Mouse (Mus musculus): ENCODE measurements around the gene Hrasls5. TPM values are rescaled to one million over a fixed set of nuclear protein-coding genes. Genes with fewer than 3 reads are reported as not detected.

The Hrasls5 gene
- polyA plus RNA-seq (2015; fragmentation: Nextera tagmentation; extraction: Ambion mirVana), result not detected in 2 replicates

DNA sequence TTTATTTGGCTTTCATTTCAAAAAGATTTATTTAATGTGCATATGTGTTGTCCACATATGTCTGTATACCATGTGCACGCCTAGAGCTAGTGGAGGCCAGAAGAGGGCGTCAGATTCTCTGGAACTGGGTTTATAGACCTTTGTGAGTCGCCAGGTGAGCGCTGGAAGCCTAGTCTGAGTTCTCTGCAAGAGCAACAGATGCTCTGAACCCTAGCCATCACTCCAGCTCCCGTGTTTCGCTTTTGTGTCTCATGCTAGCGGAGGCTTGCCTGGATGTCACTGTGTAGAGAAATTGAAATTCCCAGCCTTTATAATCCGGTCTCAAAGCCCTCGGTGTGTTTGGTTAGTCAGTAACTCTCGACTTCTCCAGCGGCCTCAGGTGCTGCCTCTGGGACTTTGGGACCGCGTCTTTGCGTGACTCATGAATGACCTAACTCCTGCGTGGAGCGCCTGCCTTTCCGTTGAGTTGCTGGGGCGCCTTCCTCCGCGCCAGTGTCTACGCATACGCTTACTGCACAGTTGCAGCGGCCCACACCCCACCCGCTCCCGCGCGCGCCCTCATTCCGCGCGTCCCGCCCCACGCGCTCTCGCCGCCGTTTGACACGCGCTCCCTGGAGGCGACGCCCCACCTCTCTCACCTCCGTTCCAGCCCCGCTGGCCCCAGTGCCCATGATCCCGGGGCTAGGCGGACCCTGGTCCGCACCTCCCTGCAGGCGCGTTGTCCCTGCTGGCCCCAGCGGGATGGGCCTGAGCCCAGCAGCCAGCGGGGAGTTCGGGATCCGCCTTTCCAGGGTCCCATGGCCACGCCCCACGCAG lies at the start of gene Hrasls5:
Hrasls5 (plus strand) TSS at position 600 of the 816 bp plus-strand sequence.
- Histone ChIP-seq H3K4me1 (replicated peaks) (peaks cover 9% of the 10 kb centered on the region), H3K4me2 (peak within 1 kb of the TSS; percentile 62), H3K9me3 (replicated peaks) (no peaks in the 10 kb centered on the region), H3K27ac (no peak within 1 kb of the TSS), H3K27me3 (peaks cover 48% of the 10 kb centered on the region), H3K4me3 (replicated peaks) (peak within 1 kb of the TSS; percentile 38), H3K9ac (peak within 1 kb of the TSS; percentile 17; the same call in 1 of the 2 replicates), H3K36me3 (no peaks in the 10 kb centered on the region)
- WGBS (ENCODE audit: insufficient replicate concordance), result 5% methylated on average over 54 of the region's 54 CpGs
- ATAC-seq (ENCODE audit: low read depth), result 0 out of 2 replicates have a peak, but pooled peaks have one; percentile 29
- DNase-seq, result no peak

DNA sequence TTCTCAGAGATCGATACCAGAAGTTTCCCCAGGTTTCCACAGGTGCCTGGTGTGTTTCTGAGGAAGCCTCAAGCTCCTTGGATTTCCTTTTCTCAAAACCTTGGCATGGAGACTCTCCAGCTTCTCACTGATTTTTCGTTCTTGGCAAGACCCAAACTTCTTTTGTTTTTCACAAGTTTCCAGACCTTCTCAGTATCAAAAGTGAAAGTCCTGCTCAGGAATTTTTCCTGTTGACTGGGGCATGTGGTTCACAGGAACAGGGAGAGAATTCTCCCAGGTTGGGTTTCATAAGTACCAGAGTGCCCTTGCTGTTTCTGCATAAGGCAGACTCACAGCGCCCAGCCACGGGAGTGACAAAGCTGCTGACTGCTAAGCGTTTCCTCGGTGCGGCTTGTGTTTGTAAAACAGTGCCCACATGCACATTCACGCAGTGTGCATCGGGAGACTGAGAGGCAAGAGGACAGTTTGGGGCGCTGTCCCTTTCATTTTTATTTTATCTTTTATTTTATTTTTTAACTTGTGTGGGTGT lies 49.7 kb upstream of the Hrasls5 start:
- Histone ChIP-seq H3K36me3 (peaks cover 5% of the 10 kb centered on the region; the same call in 1 of the 2 replicates), H3K9me3 (replicated peaks) (no peaks in the 10 kb centered on the region), H3K4me1 (replicated peaks) (peaks cover 29% of the 10 kb centered on the region), H3K27me3 (no peaks in the 10 kb centered on the region), H3K9ac (no peak overlapping the region), H3K27ac (no peak overlapping the region), H3K4me3 (replicated peaks) (no peak overlapping the region), H3K4me2 (no peak overlapping the region)
- no peak for ATAC-seq (ENCODE audit: low read depth)
- DNase-seq, result no peak
- 81% methylated on average over 10 of the region's 10 CpGs for WGBS (ENCODE audit: insufficient replicate concordance)

DNA sequence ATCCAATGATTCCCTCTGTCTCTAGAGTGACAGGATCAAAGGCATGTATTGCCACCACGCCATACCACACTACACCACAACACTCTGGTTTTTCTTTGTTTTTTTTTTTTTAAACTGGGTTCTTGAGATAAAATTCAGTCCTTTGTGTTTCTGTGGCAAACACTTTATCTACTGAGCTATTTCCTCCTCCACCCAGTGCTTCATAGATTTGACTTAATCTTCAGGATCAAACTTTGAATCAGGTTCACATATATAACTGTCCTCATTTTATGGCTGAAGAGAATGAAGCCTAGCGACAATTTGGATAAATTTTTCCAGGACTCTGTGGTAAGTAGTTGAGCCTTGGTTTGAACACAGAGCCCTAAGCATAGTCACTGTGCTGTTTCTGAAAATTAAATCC lies 48.7 kb upstream of the Hrasls5 start:
- Histone ChIP-seq H3K27ac (no peak overlapping the region), H3K4me3 (replicated peaks) (no peak overlapping the region), H3K36me3 (peaks cover 5% of the 10 kb centered on the region; the same call in 1 of the 2 replicates), H3K27me3 (no peaks in the 10 kb centered on the region), H3K4me2 (no peak overlapping the region), H3K9ac (no peak overlapping the region), H3K9me3 (replicated peaks) (no peaks in the 10 kb centered on the region), H3K4me1 (replicated peaks) (peaks cover 19% of the 10 kb centered on the region)
- WGBS (ENCODE audit: insufficient replicate concordance), result 46% methylated on average over 2 of the region's 2 CpGs
- ATAC-seq (ENCODE audit: low read depth), result no peak
- no peak for DNase-seq

GRCm38 (mm10) chr19:7564457-7564856 lies 47.9 kb upstream of the Hrasls5 start:
- WGBS (ENCODE audit: insufficient replicate concordance), result 74% methylated on average over 1 of the region's 1 CpGs
- no peak overlapping the region for H3K4me3 ChIP-seq (replicated peaks)
- ATAC-seq (ENCODE audit: low read depth) (no peak), DNase-seq (no peak)
- H3K27ac ChIP-seq, result no peak overlapping the region
- H3K9me3 ChIP-seq (replicated peaks), result no peaks in the 10 kb centered on the region
- peaks cover 2% of the 10 kb centered on the region; the same call in 1 of the 2 replicates for H3K36me3 ChIP-seq
- no peak overlapping the region for H3K9ac ChIP-seq
- peaks cover 11% of the 10 kb centered on the region for H3K4me1 ChIP-seq (replicated peaks)
- no peaks in the 10 kb centered on the region for H3K27me3 ChIP-seq
- no peak overlapping the region for H3K4me2 ChIP-seq

GRCm38 (mm10) chr19:7566826-7567225 lies 45.5 kb upstream of the Hrasls5 start:
- Histone ChIP-seq H3K4me3 (replicated peaks) (no peak overlapping the region), H3K9ac (no peak overlapping the region), H3K4me2 (no peak overlapping the region), H3K27me3 (no peaks in the 10 kb centered on the region), H3K4me1 (replicated peaks) (peaks cover 9% of the 10 kb centered on the region; the same call in 1 of the 2 replicates), H3K36me3 (no peaks in the 10 kb centered on the region), H3K9me3 (replicated peaks) (no peaks in the 10 kb centered on the region), H3K27ac (no peak overlapping the region)
- no peak for DNase-seq
- 79% methylated on average over 3 of the region's 3 CpGs for WGBS (ENCODE audit: insufficient replicate concordance)
- no peak for ATAC-seq (ENCODE audit: low read depth)

DNA sequence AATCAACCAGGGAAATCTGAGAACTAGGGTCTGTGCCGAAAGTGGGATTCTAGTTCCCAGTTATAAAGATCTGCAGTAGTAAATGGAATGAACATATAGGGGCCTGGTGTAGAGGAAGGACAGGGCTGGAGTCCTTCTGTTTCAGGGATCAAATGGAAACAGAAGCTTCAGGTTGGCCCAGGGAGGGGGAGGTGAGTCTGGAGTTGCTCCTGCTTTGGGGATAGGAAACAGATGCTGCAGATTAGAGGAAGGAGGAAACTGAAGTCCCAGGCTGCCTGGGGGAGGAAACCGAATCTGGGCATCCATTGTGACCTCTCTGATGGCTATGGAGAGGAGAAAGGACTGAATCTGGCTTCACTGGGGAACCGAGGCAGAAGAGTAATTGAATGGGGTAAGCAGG lies 44.0 kb upstream of the Hrasls5 start:
- H3K4me3 ChIP-seq (replicated peaks), result no peak overlapping the region
- peaks cover 4% of the 10 kb centered on the region; the same call in 1 of the 2 replicates for H3K4me1 ChIP-seq (replicated peaks)
- H3K9ac ChIP-seq, result no peak overlapping the region
- no peak overlapping the region for H3K4me2 ChIP-seq
- DNase-seq, result no peak
- no peaks in the 10 kb centered on the region for H3K9me3 ChIP-seq (replicated peaks)
- H3K27ac ChIP-seq, result no peak overlapping the region
- no peak for ATAC-seq (ENCODE audit: low read depth)
- no peaks in the 10 kb centered on the region for H3K36me3 ChIP-seq
- WGBS (ENCODE audit: insufficient replicate concordance), result 25% methylated on average over 3 of the region's 3 CpGs
- H3K27me3 ChIP-seq, result no peaks in the 10 kb centered on the region

DNA sequence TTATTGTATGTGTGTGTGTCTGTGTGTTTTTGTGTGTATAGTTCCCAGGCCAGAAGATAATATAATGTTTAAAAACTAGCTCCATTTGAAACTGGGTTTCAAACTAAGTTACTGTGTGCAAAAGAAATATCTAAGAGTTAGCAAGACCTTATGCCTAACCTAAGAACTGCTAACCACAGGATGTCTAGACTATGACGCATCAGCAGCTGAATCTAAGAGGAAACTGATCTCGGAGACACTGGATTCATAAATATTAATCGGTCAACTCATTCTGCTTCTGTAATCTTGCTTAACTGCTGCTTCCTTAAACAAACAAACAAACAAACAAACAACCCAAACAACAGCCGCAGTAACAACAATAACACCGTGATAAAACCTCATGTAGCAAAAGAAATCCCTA lies 42.7 kb upstream of the Hrasls5 start:
- no peak for ATAC-seq (ENCODE audit: low read depth)
- no peaks in the 10 kb centered on the region for H3K9me3 ChIP-seq (replicated peaks)
- H3K4me1 ChIP-seq (replicated peaks), result no peaks in the 10 kb centered on the region
- no peaks in the 10 kb centered on the region for H3K27me3 ChIP-seq
- H3K4me3 ChIP-seq (replicated peaks), result no peak overlapping the region
- H3K27ac ChIP-seq, result no peak overlapping the region
- no peak overlapping the region for H3K9ac ChIP-seq
- no peak for DNase-seq
- H3K4me2 ChIP-seq, result no peak overlapping the region
- 50% methylated on average over 5 of the region's 5 CpGs for WGBS (ENCODE audit: insufficient replicate concordance)
- peaks cover under 1% of the 10 kb centered on the region; the same call in 1 of the 2 replicates for H3K36me3 ChIP-seq

- Histone ChIP-seq H3K4me1 (replicated peaks) (peaks cover 9% of the 10 kb centered on the region; the same call in 1 of the 2 replicates), H3K9ac (no peak overlapping the region), H3K36me3 (peaks cover 6% of the 10 kb centered on the region; the same call in 1 of the 2 replicates), H3K4me3 (replicated peaks) (no peak overlapping the region), H3K4me2 (no peak overlapping the region), H3K27ac (no peak overlapping the region), H3K27me3 (no peaks in the 10 kb centered on the region), H3K9me3 (replicated peaks) (no peaks in the 10 kb centered on the region)
- 80% methylated on average over 1 of the region's 1 CpGs for WGBS (ENCODE audit: insufficient replicate concordance)
- DNase-seq, result no peak
- no peak for ATAC-seq (ENCODE audit: low read depth)
Measured at GRCm38 (mm10) chr19:7576180-7576579, 36.2 kb upstream of the Hrasls5 start.

DNA sequence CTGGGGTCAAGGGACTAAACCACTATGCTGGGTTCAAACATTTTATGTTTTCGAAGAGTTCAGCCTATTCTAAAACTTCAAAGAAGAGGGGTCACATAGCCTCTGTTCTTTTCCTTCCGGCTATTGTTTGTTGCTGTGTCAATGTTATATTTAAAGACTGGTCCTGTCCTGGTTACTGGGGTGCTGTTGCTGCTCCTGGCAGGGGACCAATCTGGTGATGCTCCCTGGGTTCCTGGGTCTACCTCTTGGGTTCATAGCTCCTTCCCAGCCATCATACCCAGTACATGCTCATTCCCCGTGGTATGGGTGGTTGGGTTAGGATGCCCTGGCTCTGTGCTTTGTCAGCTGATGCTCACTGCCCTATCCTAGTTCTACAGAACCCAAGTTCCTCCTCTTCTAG lies 34.6 kb upstream of the Hrasls5 start:
- DNase-seq (no peak), ATAC-seq (ENCODE audit: low read depth) (no peak)
- Histone ChIP-seq H3K36me3 (peaks cover 8% of the 10 kb centered on the region; the same call in 1 of the 2 replicates), H3K4me2 (no peak overlapping the region), H3K27me3 (no peaks in the 10 kb centered on the region), H3K4me3 (replicated peaks) (no peak overlapping the region), H3K4me1 (replicated peaks) (peaks cover 10% of the 10 kb centered on the region; the same call in 1 of the 2 replicates), H3K9me3 (replicated peaks) (no peaks in the 10 kb centered on the region), H3K9ac (no peak overlapping the region), H3K27ac (no peak overlapping the region)
- 68% methylated on average over 3 of the region's 3 CpGs for WGBS (ENCODE audit: insufficient replicate concordance)

DNA sequence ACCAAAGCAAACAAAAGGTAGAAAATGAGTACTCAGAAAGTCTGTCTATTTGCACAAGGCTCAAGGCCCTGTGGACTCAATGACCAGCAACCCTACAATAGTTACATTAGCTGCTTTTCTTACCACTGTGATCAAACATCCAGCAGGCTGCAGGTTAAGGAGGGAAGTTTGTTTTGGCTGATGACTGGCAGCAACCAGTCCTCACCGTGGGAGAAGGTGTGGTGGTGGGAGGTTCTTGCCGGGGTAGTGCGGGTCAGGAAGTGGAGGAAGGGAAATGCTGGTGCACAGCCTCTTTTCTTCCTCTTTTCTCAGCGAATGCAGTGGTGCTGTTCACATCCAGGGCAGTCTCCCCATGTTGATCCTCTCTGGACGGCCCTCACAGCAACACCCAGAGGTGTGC lies 31.3 kb upstream of the Hrasls5 start:
- H3K27me3 ChIP-seq, result no peaks in the 10 kb centered on the region
- no peaks in the 10 kb centered on the region for H3K9me3 ChIP-seq (replicated peaks)
- no peak overlapping the region for H3K9ac ChIP-seq
- H3K4me3 ChIP-seq (replicated peaks), result no peak overlapping the region
- peak; percentile 37 for ATAC-seq (ENCODE audit: low read depth)
- peaks cover 12% of the 10 kb centered on the region for H3K36me3 ChIP-seq
- 13% methylated on average over 5 of the region's 5 CpGs for WGBS (ENCODE audit: insufficient replicate concordance)
- DNase-seq, result no peak
- H3K27ac ChIP-seq, result no peak overlapping the region
- H3K4me2 ChIP-seq, result no peak overlapping the region
- H3K4me1 ChIP-seq (replicated peaks), result peaks cover 10% of the 10 kb centered on the region; the same call in 1 of the 2 replicates

DNA sequence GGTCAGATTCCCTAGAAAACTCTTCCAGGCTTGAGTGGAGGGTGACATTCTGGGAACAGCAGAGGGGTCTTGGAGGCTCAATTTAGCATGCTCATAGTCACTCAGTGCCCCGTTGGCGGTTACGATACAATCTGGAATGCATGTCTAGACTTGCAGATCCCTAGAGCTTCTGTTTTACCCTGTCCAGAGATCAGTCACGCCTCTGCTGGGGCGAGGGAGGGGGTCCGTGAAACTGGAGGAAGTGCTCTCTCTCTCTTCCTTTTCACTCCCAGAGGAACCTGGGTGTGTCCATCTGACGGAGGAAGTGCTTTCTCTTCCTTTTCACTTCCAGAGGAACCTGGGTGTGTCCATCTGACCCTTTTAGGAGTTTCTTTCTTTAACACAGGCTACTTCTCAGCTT lies 29.2 kb upstream of the Hrasls5 start:
- H3K4me2 ChIP-seq, result no peak overlapping the region
- H3K9me3 ChIP-seq (replicated peaks), result no peaks in the 10 kb centered on the region
- ATAC-seq (ENCODE audit: low read depth) (no peak), DNase-seq (no peak)
- peaks cover 10% of the 10 kb centered on the region; the same call in 1 of the 2 replicates for H3K4me1 ChIP-seq (replicated peaks)
- H3K27me3 ChIP-seq, result no peaks in the 10 kb centered on the region
- no peak overlapping the region for H3K27ac ChIP-seq
- peaks cover 24% of the 10 kb centered on the region for H3K36me3 ChIP-seq
- H3K4me3 ChIP-seq (replicated peaks), result no peak overlapping the region
- 49% methylated on average over 7 of the region's 7 CpGs for WGBS (ENCODE audit: insufficient replicate concordance)
- no peak overlapping the region for H3K9ac ChIP-seq

Measured in liver, embryonic 13.5 days (tissue).